Mouse (Mus musculus): ENCODE measurements around the gene Bbip1.
"Not testable (repeated sequence)": the region's sequence is repeated elsewhere in the genome, so short reads cannot be mapped to it uniquely, and the experiment has no call there.

Gene Bbip1

DNA sequence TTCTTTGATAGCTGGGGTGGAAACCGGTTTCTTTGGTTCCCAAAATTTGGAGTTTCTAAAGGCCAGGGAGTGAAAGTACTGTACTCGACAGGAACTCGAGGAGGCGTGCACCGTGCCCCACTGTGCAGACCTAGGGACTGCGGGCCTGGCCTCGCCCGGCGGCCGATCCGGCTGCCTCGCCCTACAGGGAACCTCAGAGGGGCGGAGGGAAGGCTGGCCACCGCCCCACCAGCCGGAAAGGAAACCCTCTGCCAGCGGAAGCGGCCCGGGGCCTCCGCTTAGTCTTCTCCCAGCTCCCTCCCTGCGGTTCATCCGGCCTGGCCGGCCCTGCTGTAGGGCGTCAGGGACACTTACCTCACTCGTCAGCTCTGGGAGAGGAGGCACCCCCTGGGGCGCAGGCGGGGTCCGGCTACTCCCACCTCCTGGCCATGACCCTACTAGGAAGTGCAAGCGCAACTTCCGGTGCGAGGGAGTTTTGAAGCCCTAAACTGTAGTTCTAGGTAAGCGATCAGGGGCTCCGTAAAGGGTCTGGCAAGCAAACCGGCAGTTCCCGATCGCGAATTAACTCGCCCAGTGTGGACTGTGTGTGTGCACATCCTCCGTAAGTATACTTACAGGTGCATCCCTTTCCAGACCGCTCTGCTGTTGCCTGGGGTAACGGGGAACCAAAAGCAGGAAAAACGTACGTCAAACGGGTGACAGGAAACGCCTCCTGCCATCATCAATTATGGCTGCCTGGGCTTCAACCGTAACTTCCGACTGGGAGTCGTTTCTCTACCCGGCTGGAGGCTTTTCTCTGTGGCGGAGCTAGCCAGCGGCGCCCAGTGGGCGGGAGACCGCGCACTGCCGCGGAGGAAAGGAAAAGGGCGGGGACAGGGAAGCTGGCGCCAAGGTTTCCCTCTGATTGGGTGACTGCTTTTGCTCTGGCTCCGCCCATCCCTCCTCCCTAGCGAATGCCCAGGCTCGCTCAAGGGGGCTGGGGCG is at the start of gene Bbip1, which contains the start of gene Shoc2:
Gene Bbip1 (minus strand): TSS at position 826 of the 984 bp plus-strand sequence.
Gene Shoc2 (plus strand): TSS at position 505 of the 984 bp plus-strand sequence.
- peak; percentile 100 for DNase-seq (ENCODE audit: low read depth, low spot score)

DNA sequence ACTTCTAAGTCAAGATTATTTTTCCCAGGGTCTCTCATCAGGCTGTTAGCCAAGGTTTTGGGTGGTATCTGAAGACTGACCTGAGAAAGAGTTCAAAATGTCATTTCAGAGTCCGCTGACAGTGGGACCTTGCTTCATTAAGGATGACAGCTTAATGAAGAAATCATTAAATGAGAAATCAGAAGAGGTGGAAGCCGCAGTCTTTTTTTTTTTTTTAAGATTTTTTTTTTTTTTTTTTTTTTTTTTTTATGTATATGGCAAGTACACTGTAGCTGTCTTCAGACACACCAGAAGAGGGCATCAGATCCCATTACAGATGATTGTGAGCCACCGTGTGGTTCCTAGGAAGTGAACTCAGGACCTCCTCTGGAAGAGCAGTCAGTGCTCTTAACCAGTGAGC is 49.4 kb upstream of the Bbip1 start:
- DNase-seq (ENCODE audit: low read depth, low spot score) = no peak

DNA sequence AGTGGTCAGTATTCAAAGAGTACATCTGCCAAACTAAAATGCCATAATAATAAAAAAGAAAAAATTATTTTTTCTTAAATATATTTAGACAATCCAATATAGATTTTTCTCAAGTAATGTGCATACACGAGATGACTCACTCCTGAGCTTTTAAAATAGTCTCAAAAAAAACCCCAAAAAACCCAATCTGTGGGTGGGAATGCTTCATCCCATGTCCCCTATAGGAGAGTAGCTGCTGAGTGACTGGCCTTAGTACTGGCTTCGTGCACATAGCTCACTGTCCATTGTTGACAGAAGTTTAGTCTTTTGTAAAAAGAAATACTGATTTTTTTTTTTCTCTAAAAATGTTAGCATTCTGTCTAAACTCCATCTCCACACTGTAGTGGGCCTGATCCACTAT is 46.1 kb upstream of the Bbip1 start:
- DNase-seq (ENCODE audit: low read depth, low spot score) = peak; percentile 63

DNA sequence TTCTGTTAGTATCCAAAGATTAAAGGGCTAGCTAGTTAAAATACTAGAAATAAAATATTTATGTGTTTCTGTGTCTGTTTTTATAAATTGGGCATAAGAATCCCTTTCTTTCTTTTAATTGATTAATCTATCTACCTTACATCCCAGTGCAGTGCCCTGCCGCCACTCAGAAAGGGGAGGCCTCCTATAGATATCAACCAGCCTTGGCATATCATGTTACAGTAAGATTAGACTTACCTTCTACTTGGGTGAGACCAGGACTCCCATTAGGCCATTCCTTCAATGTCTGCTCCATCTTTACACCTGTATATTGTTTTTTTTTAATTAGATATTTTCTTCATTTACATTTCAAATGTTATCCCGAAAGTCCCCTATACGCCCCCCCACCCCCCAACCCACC is 40.2 kb upstream of the Bbip1 start:
- DNase-seq (ENCODE audit: low read depth, low spot score) = no peak

DNA sequence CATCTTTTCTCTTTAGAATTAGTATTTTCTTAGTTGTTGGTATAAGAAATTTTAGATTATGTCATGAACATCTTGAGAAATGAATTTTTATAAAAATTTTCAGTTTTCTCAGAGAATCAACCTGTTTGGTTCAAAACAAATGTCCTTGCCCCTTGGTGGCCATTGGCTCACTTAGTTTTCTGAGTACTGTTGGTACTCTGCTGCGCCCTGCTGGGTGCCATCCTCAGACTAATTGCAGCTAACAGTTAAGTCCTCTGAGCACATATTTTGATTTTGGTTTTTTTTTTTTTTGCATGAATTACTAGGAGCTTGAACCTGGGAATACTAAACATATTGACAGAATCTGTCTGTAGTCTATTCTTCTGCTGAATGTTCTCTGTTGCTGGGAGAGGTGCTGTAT is 38.9 kb upstream of the Bbip1 start:
- peak; percentile 18 for DNase-seq (ENCODE audit: low read depth, low spot score)

DNA sequence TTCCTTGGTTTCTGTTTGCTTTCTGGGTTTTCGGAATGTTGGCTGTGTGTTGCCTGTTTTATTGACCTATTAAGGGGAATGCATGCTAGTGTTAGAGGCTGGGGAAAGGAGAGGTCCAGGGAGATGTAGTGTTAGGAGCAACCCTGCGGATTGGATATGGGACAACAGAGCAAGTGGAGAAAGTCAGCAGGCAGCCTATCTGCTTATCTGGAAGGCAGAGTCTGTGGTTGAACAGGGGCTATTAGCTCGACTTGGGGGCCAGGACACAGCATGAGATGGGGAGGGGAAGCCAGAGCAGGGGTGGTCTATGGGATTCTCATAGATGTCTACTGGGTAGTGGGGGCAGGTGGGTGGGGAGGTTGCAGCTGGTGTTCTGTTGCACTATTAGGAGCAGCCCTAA is 37.6 kb upstream of the Bbip1 start:
- DNase-seq (ENCODE audit: low read depth, low spot score) = no peak

DNA sequence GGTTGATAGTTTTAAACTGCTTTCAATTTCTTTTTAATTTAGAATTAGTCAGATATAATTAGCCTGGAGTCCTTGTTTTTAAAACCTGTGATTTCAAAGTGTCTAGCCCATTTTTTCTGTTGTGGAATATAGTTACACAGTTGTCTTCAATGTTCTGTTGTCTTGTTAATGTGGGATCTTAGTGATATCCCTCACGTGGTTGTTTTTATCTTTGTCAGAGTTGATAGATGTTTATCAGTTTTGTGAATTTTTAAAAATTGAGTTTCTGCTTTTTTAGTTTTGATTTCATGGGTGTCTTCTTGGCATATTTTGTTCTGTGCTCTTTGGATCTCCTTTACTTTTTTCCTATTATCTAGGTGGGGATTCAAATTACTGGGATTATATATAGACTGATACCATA is 29.2 kb upstream of the Bbip1 start:
- DNase-seq (ENCODE audit: low read depth, low spot score) = no peak

DNA sequence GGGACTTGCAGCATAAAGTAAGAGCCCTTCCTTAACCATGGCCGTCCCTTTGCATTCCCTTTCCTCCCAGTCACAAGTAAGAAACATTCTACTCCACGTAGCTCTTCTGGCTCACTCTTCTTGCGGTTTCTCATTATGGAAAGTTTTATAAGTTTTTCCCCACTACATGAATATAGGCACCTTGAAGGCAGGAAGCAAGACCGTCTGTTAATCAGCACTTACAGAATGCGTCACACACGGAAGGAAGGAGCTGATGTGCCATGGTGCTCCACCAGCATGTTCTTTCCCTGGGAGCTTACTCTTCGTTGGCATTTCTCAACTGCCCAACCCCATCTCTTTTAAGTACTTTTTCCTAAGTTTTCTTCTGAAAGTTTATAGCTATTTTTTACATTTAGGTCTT is 27.5 kb upstream of the Bbip1 start:
- no peak for DNase-seq (ENCODE audit: low read depth, low spot score)

DNA sequence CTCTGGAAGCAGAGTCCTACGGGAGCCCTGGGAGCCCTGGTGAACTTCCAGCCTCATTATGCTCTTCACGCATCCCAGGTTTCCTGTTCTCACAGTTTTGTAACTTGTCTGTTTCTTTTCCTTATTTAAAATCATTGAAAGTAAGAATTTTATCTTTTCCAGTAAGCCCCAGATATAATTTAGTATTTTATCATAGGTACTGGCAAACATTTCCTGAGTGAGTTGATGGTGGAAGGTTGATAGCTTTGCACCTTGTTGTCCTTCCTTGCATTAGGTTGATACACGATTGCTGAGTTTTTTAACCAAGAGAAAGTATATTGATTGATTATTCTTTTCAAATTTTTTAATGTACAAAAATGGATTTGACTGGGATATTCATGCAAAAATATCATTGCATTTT is 24.8 kb upstream of the Bbip1 start:
- no peak for DNase-seq (ENCODE audit: low read depth, low spot score)

DNA sequence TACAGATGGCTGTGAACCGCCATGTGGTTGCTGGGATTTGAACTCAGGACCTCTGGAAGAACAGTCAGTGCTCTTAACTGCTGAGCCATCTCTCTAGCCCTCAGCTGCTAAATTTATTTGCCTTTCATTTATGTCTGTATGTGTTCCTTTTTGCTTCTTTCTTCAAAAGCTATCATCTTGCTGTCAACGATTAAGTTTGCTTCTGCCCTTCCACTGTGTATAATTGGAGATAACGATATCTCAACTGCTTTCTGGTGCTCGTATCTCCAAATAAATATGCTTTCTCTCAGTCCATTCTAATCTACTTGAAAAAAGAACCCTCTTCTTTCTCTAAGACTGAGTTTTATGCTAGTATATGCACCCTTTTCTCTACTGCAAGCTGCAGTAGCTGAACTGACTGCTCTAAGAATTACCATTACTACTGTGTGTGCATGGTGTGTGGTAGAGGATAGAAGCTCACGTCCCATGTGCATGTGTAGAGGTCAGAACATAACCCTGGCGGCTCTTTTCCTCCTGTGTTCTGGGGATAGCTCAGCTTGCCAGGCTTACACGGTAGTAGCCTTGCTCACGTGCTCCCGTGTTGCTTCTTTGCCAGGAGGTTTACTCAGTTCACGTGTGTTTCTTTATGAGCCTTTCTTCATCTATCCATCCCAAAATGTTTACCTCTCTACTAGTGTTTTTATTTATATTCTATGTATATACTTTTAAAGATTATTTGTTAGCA is 20.6 kb upstream of the Bbip1 start:
- DNase-seq (ENCODE audit: low read depth, low spot score) = no peak

DNA sequence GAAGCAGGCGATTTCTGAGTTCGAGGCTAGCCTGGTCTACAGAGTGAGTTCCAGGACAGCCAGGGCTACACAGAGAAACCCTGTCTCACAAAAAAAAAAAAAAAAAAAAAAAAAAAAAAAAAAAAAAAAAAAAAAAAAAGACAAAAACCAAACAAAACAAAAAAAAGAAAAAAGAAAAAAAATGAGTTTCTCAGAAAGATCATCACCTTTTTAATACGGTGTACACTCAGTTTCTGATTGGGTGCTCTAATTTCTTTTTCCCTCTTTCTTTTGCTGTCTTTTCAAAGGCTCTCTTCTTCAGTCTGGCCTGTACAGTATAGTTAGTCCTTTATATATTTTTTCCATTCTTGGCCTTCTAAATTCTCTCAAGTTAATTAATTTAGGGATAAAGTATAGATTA is 19.9 kb upstream of the Bbip1 start:
- DNase-seq (ENCODE audit: low read depth, low spot score) = not testable (repeated sequence)

DNA sequence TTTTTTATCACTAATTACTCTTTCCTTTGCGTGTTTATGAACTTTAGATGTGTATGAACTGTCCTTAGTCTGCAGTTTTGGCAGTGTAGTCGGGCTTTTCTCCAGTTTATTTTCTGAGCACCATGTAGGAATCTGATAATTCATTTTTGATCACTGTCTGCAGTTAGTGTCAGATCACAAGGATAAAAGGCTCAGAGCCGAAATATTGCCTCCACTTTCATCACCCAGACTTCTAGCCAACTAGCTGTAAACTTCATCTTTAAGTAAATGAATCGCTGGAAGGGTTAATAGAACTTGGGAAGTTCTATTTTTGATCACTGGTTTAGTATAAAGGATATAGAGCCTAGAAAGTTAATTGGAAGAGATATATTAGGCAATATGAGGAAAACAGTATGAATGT is 18.1 kb upstream of the Bbip1 start:
- no peak for DNase-seq (ENCODE audit: low read depth, low spot score)

DNA sequence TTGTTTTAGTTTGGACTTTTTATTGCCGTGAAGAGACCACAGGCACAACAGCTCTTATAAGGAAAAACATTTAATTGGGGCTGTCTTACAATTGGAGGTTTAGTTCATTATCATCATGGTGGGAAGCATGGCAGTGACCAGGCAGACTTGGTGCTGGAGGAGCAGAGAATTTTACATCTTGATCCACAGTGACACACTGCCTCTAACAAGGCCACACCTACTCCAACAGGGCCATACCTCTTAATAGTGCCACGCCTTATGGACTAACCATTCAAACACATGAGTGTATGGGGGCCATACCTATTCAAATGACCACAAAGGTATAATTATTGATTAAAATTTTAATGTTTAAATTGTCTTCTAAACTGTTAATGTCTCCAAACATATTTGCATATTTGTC is 13.1 kb upstream of the Bbip1 start:
- no peak for DNase-seq (ENCODE audit: low read depth, low spot score)

DNA sequence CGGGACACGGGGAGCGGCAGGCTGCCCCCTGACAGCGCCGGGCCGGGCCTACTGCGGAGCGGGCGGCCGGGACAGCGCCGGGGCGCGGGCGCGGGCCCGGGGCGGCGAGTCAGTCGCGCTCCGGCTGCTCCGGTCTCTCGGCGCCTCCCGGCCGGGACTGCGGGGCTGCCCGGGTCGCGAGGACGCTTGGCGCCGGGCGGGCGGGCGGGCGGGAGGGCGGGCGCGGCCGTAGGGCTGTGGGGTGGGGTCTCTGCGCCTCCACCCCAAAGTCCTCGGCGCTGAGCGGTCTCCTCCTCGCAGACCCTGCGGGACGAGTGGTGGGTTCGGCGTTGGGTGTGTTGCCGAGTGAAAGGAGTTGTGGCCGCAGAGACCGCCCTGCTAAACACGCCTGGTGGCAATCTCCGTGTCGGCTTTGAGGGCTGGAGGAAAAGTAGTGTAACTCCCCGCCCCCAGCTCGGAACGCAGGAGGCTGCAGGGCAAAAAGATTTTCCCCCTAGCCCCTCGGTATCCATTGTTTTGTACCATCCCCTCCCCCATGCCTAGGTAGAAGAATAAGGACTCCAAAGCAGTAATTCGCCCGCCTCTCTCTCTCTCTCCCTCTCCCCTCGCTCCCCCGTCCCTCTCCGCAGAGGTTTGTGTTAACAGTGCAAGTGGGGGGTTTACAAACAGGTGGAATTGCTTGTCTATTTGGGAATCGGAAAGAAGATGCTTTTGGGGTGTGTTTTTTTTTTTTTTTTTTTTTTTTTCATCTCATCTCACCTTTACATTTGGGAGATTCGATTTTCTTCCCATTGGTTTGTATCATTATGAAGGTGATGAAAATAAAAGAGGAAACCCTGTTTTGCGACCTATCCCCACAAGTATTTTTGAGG is 980 bp upstream of the Bbip1 start:
- DNase-seq (ENCODE audit: low read depth, low spot score) = peak; percentile 32

DNA sequence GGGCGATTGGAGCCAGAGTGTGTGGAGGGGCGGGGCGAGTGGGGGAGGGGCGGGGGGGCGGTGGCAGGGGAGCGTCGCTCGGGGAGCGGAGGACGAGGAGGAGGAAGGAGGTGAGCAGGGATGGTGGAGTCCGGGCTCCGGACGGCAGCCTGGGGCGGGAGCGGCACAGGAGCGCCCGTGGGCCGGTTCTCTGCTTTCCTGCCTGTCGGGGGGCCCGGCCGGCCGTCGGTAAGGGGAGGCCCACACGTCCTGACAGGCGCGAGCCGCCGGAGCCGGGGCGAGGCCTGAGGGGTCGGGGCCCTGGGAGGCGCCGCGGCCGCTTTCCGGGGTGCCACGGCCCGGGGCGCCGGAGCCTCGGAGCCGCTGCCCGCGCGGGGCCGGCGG is 351 bp upstream of the Bbip1 start:
- DNase-seq (ENCODE audit: low read depth, low spot score) = no peak

DNA sequence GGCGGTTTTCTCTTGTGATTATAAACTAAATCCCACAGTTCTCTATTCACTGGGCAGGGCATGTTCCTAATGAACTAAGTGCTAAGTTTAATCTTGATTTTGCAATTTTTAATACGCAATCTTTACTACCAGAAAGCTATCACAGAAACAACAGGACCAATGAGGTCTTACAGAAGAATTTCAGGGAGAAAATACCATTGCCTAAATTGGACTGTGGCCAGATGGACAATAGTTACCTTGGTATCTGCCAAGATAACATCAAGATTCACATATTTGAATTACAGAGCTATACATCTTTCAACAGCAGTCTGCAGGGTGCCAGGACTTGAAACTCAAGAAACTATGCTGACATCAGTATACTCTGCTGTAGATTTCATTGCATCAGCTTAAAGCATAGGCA is 2.1 kb downstream of the Bbip1 start:
- DNase-seq (ENCODE audit: low read depth, low spot score) = no peak

DNA sequence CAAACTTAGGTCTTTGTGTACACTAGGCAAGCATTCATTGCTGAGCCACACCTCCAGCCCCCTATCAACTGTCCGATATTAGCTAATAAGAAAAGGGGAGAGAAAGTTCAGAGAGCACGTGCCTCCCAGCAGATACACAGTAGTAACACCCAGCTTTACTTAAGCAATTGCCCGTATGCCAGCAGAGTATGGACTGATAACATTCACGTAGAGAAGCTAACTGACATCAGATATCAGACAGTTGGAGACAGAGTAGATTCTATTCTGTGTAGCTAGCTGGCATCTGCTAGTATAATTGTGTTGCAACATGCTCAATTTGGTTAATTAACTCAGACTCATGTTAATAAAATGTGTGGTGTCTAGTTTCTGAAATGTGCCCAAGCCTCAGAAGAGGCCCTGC is 3.3 kb downstream of the Bbip1 start:
- DNase-seq (ENCODE audit: low read depth, low spot score) = no peak

DNA sequence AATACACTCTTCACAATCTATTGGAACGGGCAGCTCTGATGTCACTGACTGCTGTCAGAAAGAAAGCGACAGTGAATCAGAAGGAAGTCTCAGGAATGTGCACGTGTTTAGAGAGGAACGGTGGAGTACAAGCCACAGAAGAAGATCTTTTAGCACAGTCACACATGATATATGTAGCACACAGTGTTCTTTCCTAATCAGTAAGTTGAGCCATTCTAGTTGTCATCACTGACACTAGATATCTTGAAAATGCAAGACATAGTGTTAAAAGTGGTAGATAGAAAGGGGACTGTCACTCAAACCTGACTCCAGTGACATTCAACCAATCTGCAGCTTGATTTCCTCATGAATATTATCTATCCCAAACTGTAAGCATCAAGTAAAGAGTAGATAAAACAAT is 5.0 kb downstream of the Bbip1 start:
- DNase-seq (ENCODE audit: low read depth, low spot score) = no peak

DNA sequence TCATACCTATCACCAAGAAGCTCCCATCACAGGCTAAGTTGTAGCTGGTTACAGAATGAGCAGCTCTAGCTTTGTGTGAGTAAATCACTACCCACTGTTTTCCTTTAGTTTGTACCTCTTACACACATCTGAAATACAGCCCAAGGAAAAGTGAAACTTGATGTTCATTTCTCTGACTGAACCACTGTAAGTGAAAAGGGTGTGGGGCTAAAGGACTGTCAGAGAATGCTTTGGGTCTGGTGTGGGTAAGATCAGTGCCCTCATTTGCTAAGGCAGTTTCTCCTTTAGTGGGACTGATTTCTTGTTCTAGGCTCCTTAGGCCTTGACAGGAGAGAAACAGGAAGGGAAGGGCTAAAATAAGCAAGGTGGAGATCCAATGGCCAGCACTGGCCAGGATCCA is 10.4 kb downstream of the Bbip1 start:
- DNase-seq (ENCODE audit: low read depth, low spot score) = no peak

DNA sequence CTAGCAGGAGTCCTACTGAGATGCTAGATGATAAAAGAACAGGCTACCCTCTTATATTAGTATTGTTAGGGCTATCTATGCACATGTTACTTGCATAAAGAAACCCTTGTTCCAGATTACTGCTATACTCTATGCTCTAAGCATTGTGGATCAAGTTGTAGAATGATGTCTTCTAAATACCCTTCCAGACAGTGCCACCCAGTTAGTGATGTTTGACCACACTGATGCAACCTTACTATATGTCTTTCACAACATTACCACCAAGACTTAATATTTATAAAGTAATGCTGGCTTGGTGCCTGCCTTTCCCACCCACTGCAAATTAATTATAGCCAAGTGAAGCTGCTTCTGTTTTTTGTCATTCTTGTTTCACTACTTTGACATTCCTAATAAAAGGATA is 11.4 kb downstream of the Bbip1 start:
- no peak for DNase-seq (ENCODE audit: low read depth, low spot score)

DNA sequence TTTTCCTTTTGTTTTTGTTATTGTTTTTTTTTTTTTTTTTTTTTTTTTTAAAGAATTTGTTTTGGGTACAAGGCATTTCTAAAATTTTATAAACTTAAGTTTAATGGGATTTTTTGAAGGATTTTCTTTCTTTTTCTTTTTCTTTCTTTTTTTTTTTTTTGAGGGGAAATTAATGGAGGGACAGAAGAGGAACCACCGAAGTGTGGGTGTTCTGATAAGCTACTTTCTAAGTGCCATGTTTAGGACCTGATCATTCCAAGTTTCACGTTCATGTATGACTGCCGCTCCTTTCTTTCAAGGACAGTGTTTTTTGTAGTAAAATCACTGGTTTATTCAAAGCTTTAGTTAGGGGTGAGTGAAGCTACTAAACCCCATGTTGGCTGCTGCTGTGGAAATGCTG is 15.2 kb downstream of the Bbip1 start:
- DNase-seq (ENCODE audit: low read depth, low spot score) = no peak

DNA sequence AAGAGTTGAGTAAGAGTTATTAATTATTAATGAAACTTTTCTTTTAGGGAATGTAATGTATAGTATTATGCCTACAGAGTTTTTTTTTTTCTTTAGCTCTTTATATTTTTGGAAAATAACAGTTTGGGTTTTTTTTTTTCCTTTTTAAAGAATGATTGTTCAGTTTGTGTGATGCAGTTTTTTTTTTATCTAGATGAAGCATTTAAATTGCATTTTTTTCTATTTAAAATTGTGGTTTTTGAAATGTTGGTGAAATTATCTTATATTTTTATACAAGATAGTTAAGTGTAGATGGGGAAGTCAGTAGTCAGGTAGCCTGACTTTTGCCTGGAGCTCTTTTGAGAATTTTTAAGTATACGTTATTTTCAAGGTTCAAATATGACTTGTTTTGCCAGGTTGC is 17.7 kb downstream of the Bbip1 start:
- DNase-seq (ENCODE audit: low read depth, low spot score) = no peak

All from brain, adult 2 months (tissue).